Mouse (Mus musculus): ENCODE results near the gene Ddx46.

DNA sequence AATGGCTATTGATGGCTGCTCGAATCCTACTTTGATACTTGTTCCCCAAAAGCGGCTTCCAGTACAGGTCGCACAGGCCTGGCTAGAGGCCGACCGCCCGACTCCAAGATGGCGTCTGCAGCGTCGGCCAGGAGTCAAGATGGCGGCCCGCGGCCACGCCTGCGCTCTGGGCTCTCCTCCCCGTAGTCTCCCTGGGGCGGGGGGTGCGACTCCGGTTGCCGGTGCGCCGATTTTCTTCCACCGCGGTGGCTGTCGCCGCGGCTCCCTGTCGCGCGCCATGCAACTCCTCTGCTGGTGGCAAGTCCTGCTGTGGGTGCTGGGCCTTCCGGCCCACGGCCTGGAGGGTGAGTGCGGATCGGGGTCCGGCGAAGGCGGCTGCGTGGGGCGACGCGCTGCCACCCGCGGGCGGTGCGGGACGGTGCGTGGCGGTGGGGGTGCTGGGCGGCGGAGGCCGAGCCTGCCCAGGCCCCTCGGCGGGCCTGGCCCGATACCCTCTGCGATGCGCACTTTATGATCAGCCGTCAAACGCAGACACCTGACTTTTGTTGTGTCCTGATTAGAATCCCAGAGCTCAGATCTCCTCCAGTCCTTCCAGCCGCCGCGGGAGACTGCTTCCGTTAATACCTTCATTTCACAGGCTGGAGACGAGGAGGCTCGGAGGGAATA, 79.8 kb downstream of the Ddx46 start, which contains the start of gene Txndc15:
- no peak for TF ChIP-seq CTCF (IDR thresholded peaks at IDR 0.05; ENCODE audit: insufficient read depth, low read depth, low read length)
- peak; percentile 82; the same call in 1 of the 2 replicates for TF ChIP-seq POLR2A (IDR thresholded peaks at IDR 0.05; ENCODE audit: insufficient read depth, low read depth, low read length)
